Mouse (Mus musculus) CH12.LX (cell line): Measurements from ENCODE around the gene Apbb1. TPM values are rescaled to one million over a fixed set of nuclear protein-coding genes. Genes with fewer than 3 reads are reported as not detected.

Experiments used
- DNase-seq: peaks from one replicate; pipeline ENCODE4 v3.0.0-alpha.2; 2013; ENCODE audit errors: extremely low read depth
- H3K27ac ChIP-seq: 2 replicates; pipeline ENCODE4 v1.5.1; 2012; ENCODE audit warnings: low read depth, mild to moderate bottlenecking, control low read depth, moderate library complexity; ENCODE audit not compliant: insufficient read depth
- H3K27me3 ChIP-seq: replicated peaks from 2 replicates; pipeline ENCODE3; 2012; ENCODE audit warnings: inconsistent platforms
- H3K36me3 ChIP-seq, 2 experiments: replicated peaks in 1 of 2; 2 replicates each; pipeline versions ENCODE3 to v1.6.1; 2012; ENCODE audit warnings: inconsistent platforms in 1 of 2, low read length in 1 of 2, mild to moderate bottlenecking in 1 of 2, mixed read lengths in 1 of 2, moderate library complexity in 1 of 2; ENCODE audit not compliant: control insufficient read depth in 1 of 2, insufficient read depth in 1 of 2
- H3K4me1 ChIP-seq, 2 experiments: 2 replicates each; pipeline ENCODE4 v1.6.1; 2012; ENCODE audit warnings: inconsistent platforms in 1 of 2, moderate library complexity in 1 of 2; ENCODE audit not compliant: insufficient read depth in 2 of 2, control insufficient read depth in 1 of 2
- H3K4me2 ChIP-seq: 2 replicates; pipeline ENCODE4 v1.6.1; 2012; ENCODE audit warnings: low read depth, mild to moderate bottlenecking, control low read depth; ENCODE audit not compliant: poor library complexity, insufficient read depth, severe bottlenecking
- H3K4me3 ChIP-seq, 3 experiments: fragments of 150-350 bp in 1 of 3; sonication (generic) in 1 of 3; replicated peaks in 1 of 3; 2 replicates each; pipeline versions ENCODE3 to v1.5.1; 2011 to 2012; ENCODE audit warnings: low read depth in 2 of 3, low read length in 2 of 3, mild to moderate bottlenecking in 2 of 3, moderate library complexity in 2 of 3, control low read depth in 1 of 3, improper control_type of control experiment in 1 of 3, inconsistent platforms in 1 of 3, mixed read lengths in 1 of 3; ENCODE audit not compliant: poor library complexity in 1 of 3
- H3K79me2 ChIP-seq: replicated peaks from 2 replicates; pipeline ENCODE4 v1.6.1; 2012; ENCODE audit warnings: mild to moderate bottlenecking, moderate library complexity; ENCODE audit not compliant: control insufficient read depth, poor library complexity, insufficient read depth, severe bottlenecking; ENCODE audit errors: extremely low read depth
- H3K9ac ChIP-seq: 2 replicates; pipeline ENCODE4 v1.6.1; 2012; ENCODE audit warnings: low read depth, mild to moderate bottlenecking, control low read depth, moderate library complexity; ENCODE audit not compliant: insufficient read depth
- H3K9me3 ChIP-seq: replicated peaks from 2 replicates; pipeline ENCODE3; 2012; ENCODE audit warnings: low read length, inconsistent platforms, mixed read lengths
- BHLHE40 ChIP-seq: IDR thresholded peaks from 2 replicates; pipeline ENCODE4 v1.6.1; 2011; ENCODE audit warnings: mild to moderate bottlenecking, low read depth, low read length, improper control_type of control experiment
- CHD2 ChIP-seq: IDR thresholded peaks from 2 replicates; pipeline ENCODE4 v1.6.1; 2011; ENCODE audit warnings: low read length, improper control_type of control experiment
- EP300 ChIP-seq: IDR thresholded peaks from 2 replicates; pipeline ENCODE4 v1.6.1; 2011; ENCODE audit warnings: low read length, improper control_type of control experiment
- IRF4 ChIP-seq: IDR thresholded peaks from 2 replicates; pipeline ENCODE4 v1.6.1; 2014; ENCODE audit warnings: low read depth, mild to moderate bottlenecking, inconsistent platforms, low read length, improper control_type of control experiment
- JUND ChIP-seq: conservative IDR thresholded peaks from 2 replicates; pipeline ENCODE4 v1.6.1; 2011; ENCODE audit warnings: low read depth, low read length, improper control_type of control experiment
- KAT2A ChIP-seq: IDR thresholded peaks from 2 replicates; pipeline ENCODE4 v1.6.1; 2012; ENCODE audit warnings: low read length, improper control_type of control experiment, inconsistent platforms; ENCODE audit not compliant: insufficient replicate concordance
- MAX ChIP-seq: IDR thresholded peaks from 2 replicates; pipeline ENCODE4 v1.6.1; 2011; ENCODE audit warnings: low read length, improper control_type of control experiment
- MAZ ChIP-seq: IDR thresholded peaks from 2 replicates; pipeline ENCODE4 v1.6.1; 2012; ENCODE audit warnings: low read depth, mild to moderate bottlenecking, inconsistent platforms, low read length, improper control_type of control experiment, moderate library complexity
- PAX5 ChIP-seq: IDR thresholded peaks from 2 replicates; pipeline ENCODE4 v1.6.1; 2012; ENCODE audit warnings: low read length, inconsistent platforms, mixed read lengths
- RCOR1 ChIP-seq: conservative IDR thresholded peaks from 2 replicates; pipeline ENCODE4 v1.6.1; 2012; ENCODE audit warnings: low read depth, mild to moderate bottlenecking, inconsistent platforms, low read length, improper control_type of control experiment
- SIN3A ChIP-seq: IDR thresholded peaks from 2 replicates; pipeline ENCODE4 v1.6.1; 2012; ENCODE audit warnings: low read length, improper control_type of control experiment, inconsistent platforms
- TBP ChIP-seq: conservative IDR thresholded peaks from 2 replicates; pipeline ENCODE4 v1.6.1; 2011; ENCODE audit warnings: low read depth, low read length, improper control_type of control experiment
- UBTF ChIP-seq: IDR thresholded peaks from 2 replicates; pipeline ENCODE4 v1.6.1; 2012; ENCODE audit warnings: low read depth, mild to moderate bottlenecking, inconsistent platforms, low read length, improper control_type of control experiment, moderate library complexity
- USF2 ChIP-seq: conservative IDR thresholded peaks from 2 replicates; pipeline ENCODE4 v1.6.1; 2011; ENCODE audit warnings: low read depth, low read length, improper control_type of control experiment
- ZNF384 ChIP-seq: IDR thresholded peaks from 2 replicates; pipeline ENCODE4 v1.6.1; 2012; ENCODE audit warnings: low read depth, low read length, improper control_type of control experiment, inconsistent platforms
- dilution Hi-C: fragments of 300-500 bp; cut with MboI; formaldehyde crosslinking; loops from 2 replicates; pipeline ENCODE4 v1.14.3; 2020; ENCODE audit warnings: low sequenced_read_pairs; ENCODE audit not compliant: extremely low pct_unique_long_range_greater_than_20kb, extremely low pct_ligation_motif_present
- in situ Hi-C: fragments of 300-500 bp; cut with MboI; formaldehyde crosslinking; loops from 3 replicates; pipeline ENCODE4 v1.14.3; 2019; ENCODE audit warnings: low sequenced_read_pairs, low pct_ligation_motif_present, low pct_unique_long_range_greater_than_20kb, mixed read lengths
- polyA plus RNA-seq: library from polyadenylated mRNA; unstranded; fragments of >175 nt; gene quantifications from 2 replicates; pipeline ENCODE4 v1.2.1, GENCODE M21; 2012; ENCODE audit warnings: low read depth; ENCODE audit not compliant: insufficient read length
- total RNA-seq, 2 experiments: library from RNA; depleted of rRNA; stranded (reverse); fragments of 300-350 nt in 1 of 2; fragments of >200 nt in 1 of 2; gene quantifications; 2 replicates each; pipeline ENCODE4 v1.2.3; 2012 to 2014

Gene Apbb1
- total and polyA plus RNA-seq, 3 experiments: 1.2 to 3.2 (median 2.1) TPM

- Histone ChIP-seq H3K4me2 (no peak overlapping the region), H3K9ac (no peak overlapping the region), H3K27ac (no peak overlapping the region), H3K36me3 (no peaks in the 10 kb centered on the region), H3K4me3 (no peak overlapping the region), H3K9me3 (no peaks in the 10 kb centered on the region), H3K27me3 (no peaks in the 10 kb centered on the region), H3K4me1 (peaks cover 0 to 9% of the 10 kb centered on the region in 2 experiments; a peak in 2 of 4 replicates), H3K79me2 (no peaks in the 10 kb centered on the region)
- DNase-seq: no peak
- TF ChIP-seq MAX: no peak
- no peak for TF ChIP-seq EP300
- TF ChIP-seq BHLHE40: no peak
- no peak for TF ChIP-seq PAX5
- TF ChIP-seq IRF4: no peak
- TF ChIP-seq SIN3A: no peak
- TF ChIP-seq JUND: no peak
- TF ChIP-seq MAZ: no peak
- no peak for TF ChIP-seq KAT2A
- no peak for TF ChIP-seq ZNF384
- TF ChIP-seq RCOR1: no peak
- TF ChIP-seq USF2: no peak
- dilution Hi-C loops (no loop called here), in situ Hi-C loops (loop anchor here (10.0 kb wide), 2 partner anchors 45 to 115 kb away; partner anchors contain the start of genes Cnga4 and Fam160a2)
Measured at GRCm38 (mm10) chr7:105520201-105520600, 61.3 kb downstream of the Apbb1 start.

- H3K27me3 ChIP-seq: no peaks in the 10 kb centered on the region
- in situ Hi-C loops (loop anchor here (10.0 kb wide), 2 partner anchors 45 to 115 kb away; partner anchors contain the start of genes Cnga4 and Fam160a2), dilution Hi-C loops (no loop called here)
- H3K4me3 ChIP-seq: no peak overlapping the region
- no peak overlapping the region for H3K4me2 ChIP-seq
- H3K79me2 ChIP-seq: no peaks in the 10 kb centered on the region
- no peak overlapping the region for H3K9ac ChIP-seq
- no peak overlapping the region for H3K27ac ChIP-seq
- H3K9me3 ChIP-seq: no peaks in the 10 kb centered on the region
- H3K36me3 ChIP-seq: no peaks in the 10 kb centered on the region
- TF ChIP-seq UBTF (no peak), CHD2 (no peak)
- peaks cover 0 to 9% of the 10 kb centered on the region in 2 experiments; a peak in 2 of 4 replicates for H3K4me1 ChIP-seq
- no peak for DNase-seq
Measured at GRCm38 (mm10) chr7:105519771-105520170, 61.7 kb downstream of the Apbb1 start.

- Histone ChIP-seq H3K79me2 (no peaks in the 10 kb centered on the region), H3K9me3 (no peaks in the 10 kb centered on the region), H3K27me3 (no peaks in the 10 kb centered on the region), H3K36me3 (no peaks in the 10 kb centered on the region), H3K9ac (no peak overlapping the region), H3K27ac (no peak overlapping the region), H3K4me2 (no peak overlapping the region), H3K4me1 (peaks cover 0 to 9% of the 10 kb centered on the region in 2 experiments; a peak in 2 of 4 replicates), H3K4me3 (no peak overlapping the region)
- dilution Hi-C loops: no loop called here
- DNase-seq: peak; percentile 20
- in situ Hi-C loops: no loop called here
- peak; percentile 62 for TF ChIP-seq BHLHE40
- TF ChIP-seq JUND: no peak
- TF ChIP-seq TBP: no peak
Measured at GRCm38 (mm10) chr7:105519336-105519735, 62.1 kb downstream of the Apbb1 start.
